Mouse (Mus musculus) left cerebral cortex, adult 18-20 months (tissue): ENCODE data around the gene Hist1h4d. TPM values are rescaled to one million over a fixed set of nuclear protein-coding genes. Genes with fewer than 3 reads are reported as not detected.
"Not testable (repeated sequence)": the region's sequence is repeated elsewhere in the genome, so short reads cannot be mapped to it uniquely, and the experiment has no call there.

Source experiments
- DNase-seq, 2 experiments: peaks; one replicate each; pipeline ENCODE4 v3.0.0; 2021 to 2022; ENCODE audit warnings: low spot score in 2 of 2, mixed read lengths in 1 of 2
- long read RNA-seq, 2 experiments: library from polyadenylated mRNA; stranded (forward); transcript quantifications; one replicate each; pipeline ENCODE4 v2.0.0; 2021
- total RNA-seq, 2 experiments: library from RNA; stranded (reverse); gene quantifications; 2 replicates each; pipeline ENCODE4 v1.2.3; 2021

Gene Hist1h4d
- total RNA-seq: 100 to 1,000 TPM; 166 to 191 TPM
- long read RNA-seq, experiment 1: 0 reads
- long read RNA-seq, experiment 2: 0 reads

- DNase-seq: peak; percentile 95 to 96
Observed at GRCm38 (mm10) chr13:23581408-23582218, at the start of gene Hist1h4d. Hist1h4d (plus strand) TSS chr13:23581598.

GRCm38 (mm10) chr13:23532262-23533075 lies 48.9 kb upstream of the Hist1h4d start:
- DNase-seq: no peak

GRCm38 (mm10) chr13:23533560-23534367 lies 47.6 kb upstream of the Hist1h4d start, which contains the start of gene Hist1h2af:
Hist1h2af (plus strand) TSS chr13:23533906.
- peak; percentile 58 to 72 for DNase-seq

GRCm38 (mm10) chr13:23534368-23535131 lies 46.8 kb upstream of the Hist1h4d start:
- DNase-seq: no peak

- DNase-seq: peak; percentile 88 to 91
Observed at GRCm38 (mm10) chr13:23535137-23536075, 46.0 kb upstream of the Hist1h4d start, which contains the start of gene Hist1h3g. Hist1h3g (plus strand) TSS chr13:23535422.

GRCm38 (mm10) chr13:23536076-23536822 lies 45.1 kb upstream of the Hist1h4d start:
- DNase-seq: no peak

GRCm38 (mm10) chr13:23537006-23537710 lies 44.2 kb upstream of the Hist1h4d start:
- DNase-seq: no peak

GRCm38 (mm10) chr13:23538249-23538648 lies 43.1 kb upstream of the Hist1h4d start:
- no peak for DNase-seq

- DNase-seq: not testable (repeated sequence)
Observed at GRCm38 (mm10) chr13:23539821-23540220, 41.6 kb upstream of the Hist1h4d start.

- DNase-seq: no peak
Observed at GRCm38 (mm10) chr13:23541497-23541896, 39.9 kb upstream of the Hist1h4d start.

- not testable (repeated sequence) for DNase-seq
Observed at GRCm38 (mm10) chr13:23542225-23542980, 39.0 kb upstream of the Hist1h4d start.

GRCm38 (mm10) chr13:23542999-23543607 lies 38.3 kb upstream of the Hist1h4d start, which contains the start of gene Hist1h2bh:
Hist1h2bh (minus strand) TSS chr13:23543392.
- DNase-seq: peak in 1 of 2 experiments; percentile 69

- DNase-seq: peak; percentile 59 to 66
Observed at GRCm38 (mm10) chr13:23543965-23544786, 37.2 kb upstream of the Hist1h4d start, which contains the start of gene Hist1h3f. Hist1h3f (plus strand) TSS chr13:23544052.

GRCm38 (mm10) chr13:23544787-23545120 lies 36.6 kb upstream of the Hist1h4d start:
- DNase-seq: not testable (repeated sequence)

- DNase-seq: no peak
Observed at GRCm38 (mm10) chr13:23546694-23547093, 34.7 kb upstream of the Hist1h4d start.
